Mouse (Mus musculus): ENCODE data around the gene Atf7ip2. TPM values are rescaled to one million over a fixed set of nuclear protein-coding genes. Genes with fewer than 3 reads are reported as not detected.
"Not testable (repeated sequence)": the region's sequence is repeated elsewhere in the genome, so short reads cannot be mapped to it uniquely, and the experiment has no call there.

Gene Atf7ip2
- polyA plus RNA-seq, 1 experiment, result 0.06 TPM

DNA sequence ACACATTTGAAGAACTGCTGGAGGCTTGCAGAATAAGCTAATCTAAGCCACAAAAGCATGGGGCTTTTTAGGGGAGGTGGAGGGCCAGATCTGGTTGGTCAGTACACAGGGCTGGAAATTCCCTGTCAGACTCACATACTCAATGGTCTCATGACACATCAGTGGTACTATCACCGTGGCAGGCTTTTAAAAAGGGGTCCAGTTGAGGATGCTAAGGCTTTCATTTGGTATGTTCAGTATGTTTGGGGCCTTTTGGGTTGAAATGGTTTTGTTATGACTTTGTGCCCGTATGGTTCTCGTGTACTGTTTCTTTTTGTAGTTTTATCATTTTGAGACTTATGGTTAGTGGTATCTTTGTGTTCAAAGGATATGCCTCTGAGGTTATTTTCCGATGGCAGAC, 21.2 kb upstream of the Atf7ip2 start:
- no peak for TF ChIP-seq MYOG (IDR thresholded peaks at IDR 0.05; ENCODE audit: control insufficient read depth, extremely low read depth, insufficient read length)
- TF ChIP-seq FOSL1 (IDR thresholded peaks at IDR 0.05; ENCODE audit: insufficient read depth, low read length, poor library complexity, severe bottlenecking), result no peak
- TF ChIP-seq CEBPB (IDR thresholded peaks at IDR 0.05; ENCODE audit: low read depth), result no peak
- TF ChIP-seq MYOD1 (IDR thresholded peaks at IDR 0.05; ENCODE audit: control insufficient read depth, insufficient read length, low read depth), result no peak
- no peak for TF ChIP-seq USF1 (IDR thresholded peaks at IDR 0.05; ENCODE audit: low read depth)
- no peak for TF ChIP-seq MAX (IDR thresholded peaks at IDR 0.05)
- TF ChIP-seq CTCF (IDR thresholded peaks at IDR 0.05; ENCODE audit: control insufficient read depth, insufficient read depth, insufficient read length), result no peak
- no peaks in the 10 kb centered on the region for H3K36me3 ChIP-seq (ENCODE audit: control insufficient read depth, insufficient read depth)
- no peaks in the 10 kb centered on the region for H3K27me3 ChIP-seq (ENCODE audit: control insufficient read depth, insufficient read depth, insufficient read length)
- H3K4me3 ChIP-seq (ENCODE audit: insufficient read depth, poor library complexity, severe bottlenecking), result no peak overlapping the region
- no peaks in the 10 kb centered on the region for H3K79me2 ChIP-seq (ENCODE audit: control insufficient read depth, insufficient read depth)
- no peaks in the 10 kb centered on the region for H3K79me3 ChIP-seq (ENCODE audit: low read depth)
- no peak overlapping the region for H3ac ChIP-seq (ENCODE audit: control insufficient read depth, insufficient read length, low read depth)

GRCm38 (mm10) chr16:10172179-10172820, 20.2 kb upstream of the Atf7ip2 start:
- H3K27me3 ChIP-seq (ENCODE audit: control insufficient read depth, insufficient read depth, insufficient read length), result no peaks in the 10 kb centered on the region

DNA sequence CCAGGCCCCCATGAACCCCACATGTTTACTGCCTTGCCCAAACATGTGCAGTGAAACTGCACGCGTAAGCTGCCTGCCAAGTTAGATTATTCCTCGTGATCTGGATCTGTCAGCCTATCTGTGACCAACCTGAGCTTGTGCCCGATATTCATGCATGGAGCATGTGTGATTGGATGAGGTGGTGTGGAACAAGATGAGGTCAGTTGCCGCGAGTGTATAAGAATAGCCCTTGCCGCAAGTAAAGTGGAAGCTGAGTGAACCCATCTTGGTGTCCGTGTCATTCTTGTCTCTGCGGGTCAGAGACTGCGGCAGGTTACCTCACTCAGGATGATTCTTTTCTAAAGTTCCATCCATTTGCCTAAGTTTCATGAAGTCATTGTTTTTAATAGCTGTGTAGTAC, 5.1 kb upstream of the Atf7ip2 start:
- not testable (repeated sequence) for H3ac ChIP-seq (ENCODE audit: control insufficient read depth, insufficient read length, low read depth); H3K79me2 ChIP-seq (ENCODE audit: control insufficient read depth, insufficient read depth); H3K27me3 ChIP-seq (ENCODE audit: control insufficient read depth, insufficient read depth, insufficient read length)

More at GRCm38 (mm10) chr16:10172179-10172820, 20.2 kb upstream of the Atf7ip2 start:
- no peaks in the 10 kb centered on the region for H3K36me3 ChIP-seq (ENCODE audit: control insufficient read depth, insufficient read depth)
- no peaks in the 10 kb centered on the region for H3K79me3 ChIP-seq (ENCODE audit: low read depth)
- H3K79me2 ChIP-seq (ENCODE audit: control insufficient read depth, insufficient read depth), result no peaks in the 10 kb centered on the region
- no peak overlapping the region for H3K4me3 ChIP-seq (ENCODE audit: insufficient read depth, poor library complexity, severe bottlenecking)
- TF ChIP-seq CTCF (IDR thresholded peaks at IDR 0.05; ENCODE audit: control insufficient read depth, insufficient read depth, insufficient read length) (no peak), MYOD1 (IDR thresholded peaks at IDR 0.05; ENCODE audit: control insufficient read depth, insufficient read length, low read depth) (no peak)
- no peak overlapping the region for H3ac ChIP-seq (ENCODE audit: control insufficient read depth, insufficient read length, low read depth)

DNA sequence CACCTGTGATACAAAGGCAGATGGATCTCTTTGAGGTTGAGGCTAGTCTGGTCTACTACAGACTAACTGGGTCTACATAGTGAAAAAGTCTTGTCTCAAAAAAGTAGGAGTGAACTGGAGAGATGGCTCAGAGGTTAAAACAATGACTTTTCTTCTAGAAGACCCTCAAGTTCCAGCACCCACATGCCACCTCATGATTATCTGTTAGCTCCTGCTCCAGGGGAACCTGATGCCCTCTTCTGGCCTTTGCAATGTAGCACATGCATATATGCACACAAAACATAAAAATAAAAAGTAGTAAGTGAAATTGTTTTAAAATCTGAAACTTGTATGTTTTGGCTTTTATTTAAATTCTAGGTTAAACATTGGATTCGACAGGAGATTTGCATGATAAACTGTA, 16.3 kb downstream of the Atf7ip2 start:
- Histone ChIP-seq H3ac (ENCODE audit: control insufficient read depth, insufficient read length, low read depth) (no peak overlapping the region), H3K4me3 (ENCODE audit: insufficient read depth, poor library complexity, severe bottlenecking) (no peak overlapping the region), H3K79me3 (ENCODE audit: low read depth) (no peaks in the 10 kb centered on the region), H3K79me2 (ENCODE audit: control insufficient read depth, insufficient read depth) (no peaks in the 10 kb centered on the region), H3K36me3 (ENCODE audit: control insufficient read depth, insufficient read depth) (no peaks in the 10 kb centered on the region), H3K27me3 (ENCODE audit: control insufficient read depth, insufficient read depth, insufficient read length) (no peaks in the 10 kb centered on the region)
- no peak for TF ChIP-seq FOSL1 (IDR thresholded peaks at IDR 0.05; ENCODE audit: insufficient read depth, low read length, poor library complexity, severe bottlenecking)
- TF ChIP-seq MYOD1 (IDR thresholded peaks at IDR 0.05; ENCODE audit: control insufficient read depth, insufficient read length, low read depth), result no peak
- no peak for TF ChIP-seq CEBPB (IDR thresholded peaks at IDR 0.05; ENCODE audit: low read depth)
- TF ChIP-seq MAX (IDR thresholded peaks at IDR 0.05), result no peak
- no peak for TF ChIP-seq CTCF (IDR thresholded peaks at IDR 0.05; ENCODE audit: control insufficient read depth, insufficient read depth, insufficient read length)
- no peak for TF ChIP-seq MYOG (IDR thresholded peaks at IDR 0.05; ENCODE audit: control insufficient read depth, extremely low read depth, insufficient read length)
- no peak for TF ChIP-seq USF1 (IDR thresholded peaks at IDR 0.05; ENCODE audit: low read depth)

More for the DNA sequence above, 5.1 kb upstream of the Atf7ip2 start:
- H3K79me3 ChIP-seq (ENCODE audit: low read depth); H3K4me3 ChIP-seq (ENCODE audit: insufficient read depth, poor library complexity, severe bottlenecking); H3K36me3 ChIP-seq (ENCODE audit: control insufficient read depth, insufficient read depth): not testable (repeated sequence)

DNA sequence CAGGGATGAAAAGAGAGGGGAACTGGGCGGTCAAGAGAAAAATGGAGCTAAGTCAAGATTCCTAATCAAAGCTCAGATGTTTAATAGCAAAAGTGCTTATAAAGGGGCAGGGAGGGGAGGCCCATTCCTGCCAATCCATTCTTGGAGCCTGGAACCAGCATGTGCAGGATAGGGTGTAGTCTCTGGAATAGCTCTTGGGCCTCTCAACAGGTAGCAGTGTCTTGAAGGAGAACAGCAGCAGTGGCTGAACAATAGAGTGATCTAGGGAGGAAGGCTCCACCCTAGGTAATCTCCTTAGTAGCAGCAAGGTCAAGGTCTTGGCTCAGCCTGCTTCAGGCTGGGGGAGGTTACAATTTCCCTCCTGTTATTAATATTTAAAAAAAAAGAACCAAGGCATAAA, 23.9 kb downstream of the Atf7ip2 start:
- not testable (repeated sequence) for H3K4me3 ChIP-seq (ENCODE audit: insufficient read depth, poor library complexity, severe bottlenecking); H3K79me2 ChIP-seq (ENCODE audit: control insufficient read depth, insufficient read depth)

GRCm38 (mm10) chr16:10217020-10217419, 24.5 kb downstream of the Atf7ip2 start:
- not testable (repeated sequence) for H3ac ChIP-seq (ENCODE audit: control insufficient read depth, insufficient read length, low read depth); H3K36me3 ChIP-seq (ENCODE audit: control insufficient read depth, insufficient read depth); H3K27me3 ChIP-seq (ENCODE audit: control insufficient read depth, insufficient read depth, insufficient read length); H3K79me3 ChIP-seq (ENCODE audit: low read depth); H3K79me2 ChIP-seq (ENCODE audit: control insufficient read depth, insufficient read depth); H3K4me3 ChIP-seq (ENCODE audit: insufficient read depth, poor library complexity, severe bottlenecking)

More for the DNA sequence above, 23.9 kb downstream of the Atf7ip2 start:
- not testable (repeated sequence) for H3K27me3 ChIP-seq (ENCODE audit: control insufficient read depth, insufficient read depth, insufficient read length); H3ac ChIP-seq (ENCODE audit: control insufficient read depth, insufficient read length, low read depth); H3K79me3 ChIP-seq (ENCODE audit: low read depth); H3K36me3 ChIP-seq (ENCODE audit: control insufficient read depth, insufficient read depth)

- TF ChIP-seq CTCF (IDR thresholded peaks at IDR 0.05; ENCODE audit: control insufficient read depth, insufficient read depth, insufficient read length), result no peak
- no peak for TF ChIP-seq FOSL1 (IDR thresholded peaks at IDR 0.05; ENCODE audit: insufficient read depth, low read length, poor library complexity, severe bottlenecking)
- no peak for TF ChIP-seq USF1 (IDR thresholded peaks at IDR 0.05; ENCODE audit: low read depth)
- TF ChIP-seq MYOD1 (IDR thresholded peaks at IDR 0.05; ENCODE audit: control insufficient read depth, insufficient read length, low read depth), result no peak
- no peak for TF ChIP-seq MYOG (IDR thresholded peaks at IDR 0.05; ENCODE audit: control insufficient read depth, extremely low read depth, insufficient read length)
- TF ChIP-seq MAX (IDR thresholded peaks at IDR 0.05), result no peak
- no peak for TF ChIP-seq CEBPB (IDR thresholded peaks at IDR 0.05; ENCODE audit: low read depth)
- Histone ChIP-seq H3ac (ENCODE audit: control insufficient read depth, insufficient read length, low read depth) (no peak overlapping the region), H3K79me2 (ENCODE audit: control insufficient read depth, insufficient read depth) (no peaks in the 10 kb centered on the region), H3K36me3 (ENCODE audit: control insufficient read depth, insufficient read depth) (no peaks in the 10 kb centered on the region), H3K27me3 (ENCODE audit: control insufficient read depth, insufficient read depth, insufficient read length) (no peaks in the 10 kb centered on the region), H3K79me3 (ENCODE audit: low read depth) (no peaks in the 10 kb centered on the region), H3K4me3 (ENCODE audit: insufficient read depth, poor library complexity, severe bottlenecking) (no peak overlapping the region)
These were observed 34.8 kb downstream of the Atf7ip2 start for GRCm38 (mm10) chr16:10227361-10227760.

All from C2C12 (cell line).